8 mouse cellular contexts compared by ENCODE assay signal in the genomic region with DNA sequence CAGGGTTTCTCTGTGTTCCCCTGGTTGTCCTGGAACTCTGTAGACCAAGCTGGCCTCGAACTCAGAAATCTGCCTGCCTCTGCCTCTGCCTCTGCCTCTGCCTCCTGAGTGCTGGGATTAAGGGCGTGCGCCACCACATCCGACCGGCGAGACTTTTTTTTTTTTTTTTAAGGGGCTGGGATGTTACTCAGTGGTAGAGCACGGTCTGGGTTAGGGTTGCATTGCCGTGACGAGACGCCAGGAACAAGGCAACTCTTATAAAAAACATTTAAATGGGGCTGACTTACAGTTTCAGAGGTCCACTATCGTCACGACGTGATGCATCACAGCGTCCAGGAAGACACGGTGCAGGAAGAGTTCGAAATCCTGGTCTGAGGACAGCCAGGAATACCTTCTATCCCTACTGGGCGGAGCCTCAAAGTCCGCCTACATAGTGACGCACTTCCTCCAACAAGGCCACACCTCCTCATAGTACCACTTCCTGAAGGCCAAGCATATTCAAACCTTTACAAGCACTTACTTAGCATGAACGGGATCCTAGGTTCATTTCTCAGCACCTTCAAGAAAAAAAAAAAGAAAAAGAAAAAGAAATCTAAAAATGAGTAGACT. TPM values are rescaled to one million over a fixed set of nuclear protein-coding genes. Genes with fewer than 3 reads are reported as not detected.
DNase-seq lines count a peak whose midpoint lies in the region; ATAC-seq and TF ChIP-seq lines count a peak whose summit lies in the region.

A gene (minus strand): TSS at position 360 of the 609 bp plus-strand sequence.

- TF ChIP-seq POLR2A in embryonic fibroblast, embryonic 13.5 days (IDR thresholded peaks at IDR 0.05; ENCODE audit: low read depth, low read length), result no peak
- TF ChIP-seq POLR2A in small intestine, adult 2 months (IDR thresholded peaks at IDR 0.05; ENCODE audit: low read depth, low read length), result no peak

- H3K4me1 ChIP-seq in embryonic fibroblast, embryonic 13.5 days (ENCODE audit: control insufficient read depth, insufficient read depth, low read length), result peaks cover 3% of the 10 kb centered on the region; the same call in 1 of the 2 replicates
- peaks cover 9% of the 10 kb centered on the region for H3K4me1 ChIP-seq in limb, embryonic 12.5 days (replicated peaks)
- H3K4me1 ChIP-seq in small intestine, adult 2 months (ENCODE audit: control insufficient read depth, insufficient read depth, insufficient read length, low read length), result no peaks in the 10 kb centered on the region

- H3K27ac ChIP-seq in embryonic fibroblast, embryonic 13.5 days (ENCODE audit: insufficient read depth, low read length), result peak within 1 kb of the TSS; percentile 61; the same call in 1 of the 2 replicates
- no peak within 1 kb of the TSS for H3K27ac ChIP-seq in limb, embryonic 12.5 days
- H3K27ac ChIP-seq in small intestine, adult 2 months (ENCODE audit: insufficient read depth, low read depth, low read length), result no peak within 1 kb of the TSS

- WGBS in limb, embryonic 12.5 days, result 93% methylated on average over 20 of the region's 20 CpGs
- 93% methylated on average over 20 of the region's 20 CpGs for WGBS in small intestine, adult 2 months

- no peak for TF ChIP-seq CTCF in embryonic fibroblast, embryonic 13.5 days (IDR thresholded peaks at IDR 0.05; ENCODE audit: borderline replicate concordance, insufficient read depth, low read length)
- no peak for TF ChIP-seq CTCF in small intestine, adult 2 months (IDR thresholded peaks at IDR 0.05; ENCODE audit: extremely low read depth, insufficient read length, insufficient replicate concordance, low read depth, low read length)

- no peak within 1 kb of the TSS for H3K9ac ChIP-seq in limb, embryonic 12.5 days (replicated peaks)

- no peak for ATAC-seq in limb, embryonic 12.5 days (ENCODE audit: insufficient number of reproducible peaks, insufficient read depth, low FRiP score, low TSS enrichment, low read depth)

- DNase-seq in thymus, postnatal 0 days (ENCODE audit: low spot score), result no peak
- no peak for DNase-seq in thymus, postnatal 4 days
- DNase-seq in heart, postnatal 14 days, result no peak
- DNase-seq in cerebellum, adult 11 months, result no peak
- DNase-seq in retina, embryonic 14.5 days (ENCODE audit: low spot score), result no peak

- no peaks in the 10 kb centered on the region for H3K9me3 ChIP-seq in limb, embryonic 12.5 days

- H3K27me3 ChIP-seq in limb, embryonic 12.5 days, result no peaks in the 10 kb centered on the region
- no peaks in the 10 kb centered on the region for H3K27me3 ChIP-seq in small intestine, adult 2 months (ENCODE audit: control insufficient read depth, insufficient read depth, low read length)

- no peak within 1 kb of the TSS for H3K4me3 ChIP-seq in embryonic fibroblast, embryonic 13.5 days (ENCODE audit: insufficient read depth, low read length)
- H3K4me3 ChIP-seq in limb, embryonic 12.5 days (replicated peaks), result no peak within 1 kb of the TSS
- no peak within 1 kb of the TSS for H3K4me3 ChIP-seq in small intestine, adult 2 months (ENCODE audit: low read depth, low read length)

- intact Hi-C loops in heart, postnatal 14 days (cut with DNase I), result no loop called here

- H3K36me3 ChIP-seq in limb, embryonic 12.5 days, result no peaks in the 10 kb centered on the region
- H3K36me3 ChIP-seq in small intestine, adult 2 months (ENCODE audit: control insufficient read depth, insufficient read depth, low read length), result no peaks in the 10 kb centered on the region

- H3K4me2 ChIP-seq in limb, embryonic 12.5 days, result no peak within 1 kb of the TSS

RNA-seq across cellular contexts. Expression of the gene that starts here (rescaled TPM):
- polyA plus RNA-seq in thymus, postnatal 0 days (2015; fragmentation: Nextera tagmentation; extraction: Ambion mirVana), result 43.0 and 50.3 TPM in 2 replicates
- polyA plus RNA-seq in embryonic fibroblast, embryonic 13.5 days (2011; ENCODE audit: insufficient read length, low read depth, missing spikeins), result 86.8 and 118 TPM in 2 replicates
- total RNA-seq in heart, postnatal 14 days (2021), result 10 to 100 TPM; 61.9 to 65.0 TPM
- 33.5 and 38.4 TPM in 2 replicates for polyA plus RNA-seq in limb, embryonic 12.5 days (2016; fragmentation: Nextera tagmentation; extraction: Ambion mirVana)
- 5.5 and 11.1 TPM in 2 replicates for polyA plus RNA-seq in small intestine, adult 2 months (2012; rRNA removed)
